Mouse (Mus musculus): Measurements from ENCODE around the gene Hecw2. TPM values are rescaled to one million over a fixed set of nuclear protein-coding genes. Genes with fewer than 3 reads are reported as not detected.

Gene Hecw2
- polyA plus RNA-seq (2015; fragmentation: Nextera tagmentation; extraction: Ambion mirVana): 1.7 and 2.8 TPM in 2 replicates

- Histone ChIP-seq H3K27me3 (ENCODE audit: control insufficient read depth, insufficient read depth, low read length) (no peaks in the 10 kb centered on the region), H3K4me2 (ENCODE audit: low read depth, low read length) (peak within 1 kb of the TSS; percentile 88), H3K9me3 (replicated peaks; ENCODE audit: control insufficient read depth, low read length) (no peaks in the 10 kb centered on the region), H3K4me3 (replicated peaks; ENCODE audit: low read length) (peak within 1 kb of the TSS; percentile 80), H3K4me1 (ENCODE audit: control insufficient read depth, insufficient read depth, low read length) (no peaks in the 10 kb centered on the region), H3K27ac (ENCODE audit: low read length) (peak within 1 kb of the TSS; percentile 47; the same call in 1 of the 2 replicates), H3K9ac (ENCODE audit: low read length) (peak within 1 kb of the TSS; percentile 82), H3K36me3 (ENCODE audit: control insufficient read depth, insufficient read depth, low read length) (no peaks in the 10 kb centered on the region)
- ATAC-seq (ENCODE audit: insufficient read depth, low FRiP score): peak; percentile 82
- WGBS: under 1% methylated on average over 38 of the region's 38 CpGs
These were observed at the start of gene Hecw2 for GRCm38 (mm10) chr1:54194954-54195305. Gene Hecw2, minus strand, starts transcription at chr1:54195168.

GRCm38 (mm10) chr1:54242722-54243121, 47.8 kb upstream of the Hecw2 start:
- 94% methylated on average over 4 of the region's 4 CpGs for WGBS

GRCm38 (mm10) chr1:54220273-54220672, 25.3 kb upstream of the Hecw2 start:
- Histone ChIP-seq H3K4me2 (ENCODE audit: low read depth, low read length) (no peak overlapping the region), H3K9ac (ENCODE audit: low read length) (no peak overlapping the region), H3K4me3 (replicated peaks; ENCODE audit: low read length) (no peak overlapping the region), H3K4me1 (ENCODE audit: control insufficient read depth, insufficient read depth, low read length) (no peaks in the 10 kb centered on the region), H3K9me3 (replicated peaks; ENCODE audit: control insufficient read depth, low read length) (no peaks in the 10 kb centered on the region), H3K27ac (ENCODE audit: low read length) (no peak overlapping the region), H3K36me3 (ENCODE audit: control insufficient read depth, insufficient read depth, low read length) (no peaks in the 10 kb centered on the region), H3K27me3 (ENCODE audit: control insufficient read depth, insufficient read depth, low read length) (no peaks in the 10 kb centered on the region)
- no peak for ATAC-seq (ENCODE audit: insufficient read depth, low FRiP score)
- 97% methylated on average over 3 of the region's 3 CpGs for WGBS

More at GRCm38 (mm10) chr1:54242722-54243121, 47.8 kb upstream of the Hecw2 start:
- H3K4me2 ChIP-seq (ENCODE audit: low read depth, low read length): no peak overlapping the region
- no peaks in the 10 kb centered on the region for H3K9me3 ChIP-seq (replicated peaks; ENCODE audit: control insufficient read depth, low read length)
- H3K36me3 ChIP-seq (ENCODE audit: control insufficient read depth, insufficient read depth, low read length): no peaks in the 10 kb centered on the region
- no peak overlapping the region for H3K9ac ChIP-seq (ENCODE audit: low read length)
- no peaks in the 10 kb centered on the region for H3K4me1 ChIP-seq (ENCODE audit: control insufficient read depth, insufficient read depth, low read length)
- no peaks in the 10 kb centered on the region for H3K27me3 ChIP-seq (ENCODE audit: control insufficient read depth, insufficient read depth, low read length)
- H3K27ac ChIP-seq (ENCODE audit: low read length): no peak overlapping the region
- no peak for ATAC-seq (ENCODE audit: insufficient read depth, low FRiP score)
- H3K4me3 ChIP-seq (replicated peaks; ENCODE audit: low read length): no peak overlapping the region

DNA sequence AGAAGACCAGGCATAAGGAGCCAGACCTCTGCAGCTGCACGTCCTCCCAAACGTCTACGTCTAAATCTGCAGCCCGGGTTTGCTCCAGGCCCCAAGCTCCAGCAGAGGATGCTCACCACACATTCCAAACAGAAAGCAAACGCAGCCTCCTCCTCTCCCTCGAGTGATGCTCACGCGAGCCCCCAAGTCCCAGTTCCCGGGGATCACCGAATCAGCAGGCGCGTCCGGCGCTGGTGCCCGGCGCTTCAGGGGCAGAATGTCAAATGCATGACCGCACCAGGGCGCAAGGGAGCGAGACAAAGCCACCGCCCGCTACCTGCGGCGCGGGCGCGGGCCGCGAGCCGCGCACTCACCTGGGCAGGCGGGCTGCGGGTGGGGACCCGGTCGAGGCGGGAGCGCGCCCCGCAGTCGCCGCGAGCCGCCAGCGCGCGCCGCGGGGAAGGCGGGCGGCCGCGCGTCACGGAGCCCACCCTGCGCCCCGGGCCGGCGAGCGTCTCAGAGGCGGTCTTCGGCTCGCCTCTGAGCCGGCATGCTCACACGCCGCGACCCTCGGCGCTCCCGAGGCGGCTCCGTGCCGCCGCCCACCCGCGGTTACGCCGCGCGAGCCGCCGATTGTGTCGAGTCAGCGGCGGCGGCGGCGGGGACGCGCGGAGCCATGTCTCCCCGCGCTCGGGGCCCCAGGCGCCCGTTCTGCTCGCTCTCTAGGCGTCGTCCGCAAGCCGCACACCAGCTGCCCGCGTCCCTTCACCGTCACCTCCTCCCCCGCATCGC, 600 bp downstream of the Hecw2 start:
- no peaks in the 10 kb centered on the region for H3K4me1 ChIP-seq (ENCODE audit: control insufficient read depth, insufficient read depth, low read length)
- peak; percentile 78; the same call in 1 of the 2 replicates for ATAC-seq (ENCODE audit: insufficient read depth, low FRiP score)

GRCm38 (mm10) chr1:54193191-54193770, 1.7 kb downstream of the Hecw2 start:
- Histone ChIP-seq H3K4me1 (ENCODE audit: control insufficient read depth, insufficient read depth, low read length) (no peaks in the 10 kb centered on the region), H3K36me3 (ENCODE audit: control insufficient read depth, insufficient read depth, low read length) (no peaks in the 10 kb centered on the region), H3K4me3 (replicated peaks; ENCODE audit: low read length) (no peak overlapping the region), H3K9ac (ENCODE audit: low read length) (no peak overlapping the region), H3K27me3 (ENCODE audit: control insufficient read depth, insufficient read depth, low read length) (no peaks in the 10 kb centered on the region), H3K4me2 (ENCODE audit: low read depth, low read length) (no peak overlapping the region), H3K27ac (ENCODE audit: low read length) (no peak overlapping the region), H3K9me3 (replicated peaks; ENCODE audit: control insufficient read depth, low read length) (no peaks in the 10 kb centered on the region)
- 42% methylated on average over 7 of the region's 7 CpGs for WGBS
- ATAC-seq (ENCODE audit: insufficient read depth, low FRiP score): no peak

More for the DNA sequence above, 600 bp downstream of the Hecw2 start:
- peak overlapping the region; percentile 47; the same call in 1 of the 2 replicates for H3K27ac ChIP-seq (ENCODE audit: low read length)
- no peaks in the 10 kb centered on the region for H3K27me3 ChIP-seq (ENCODE audit: control insufficient read depth, insufficient read depth, low read length)
- H3K4me3 ChIP-seq (replicated peaks; ENCODE audit: low read length): peak overlapping the region; percentile 80
- H3K36me3 ChIP-seq (ENCODE audit: control insufficient read depth, insufficient read depth, low read length): no peaks in the 10 kb centered on the region
- H3K9ac ChIP-seq (ENCODE audit: low read length): peak overlapping the region; percentile 82
- H3K4me2 ChIP-seq (ENCODE audit: low read depth, low read length): peak overlapping the region; percentile 88
- under 1% methylated on average over 74 of the region's 104 CpGs for WGBS
- no peaks in the 10 kb centered on the region for H3K9me3 ChIP-seq (replicated peaks; ENCODE audit: control insufficient read depth, low read length)

DNA sequence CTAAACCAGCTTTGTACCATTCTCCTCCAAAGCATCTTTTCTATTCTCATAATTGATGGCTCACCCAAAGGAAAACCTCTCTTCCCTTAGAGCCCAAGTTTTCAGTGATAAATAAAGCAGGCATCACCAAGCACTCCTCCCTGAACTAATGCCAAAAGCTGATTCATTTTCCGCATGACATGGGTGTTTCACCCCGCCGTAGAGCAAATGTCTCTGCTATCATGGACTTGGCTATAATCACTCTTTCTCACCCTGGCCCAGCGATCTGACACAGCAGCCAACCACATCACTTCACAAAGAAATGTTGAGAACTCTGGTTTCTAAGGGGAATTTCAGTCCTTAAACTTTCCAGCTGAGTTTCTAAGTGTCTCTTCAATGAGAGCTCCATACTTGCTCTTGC, 7.4 kb downstream of the Hecw2 start:
- Histone ChIP-seq H3K9me3 (replicated peaks; ENCODE audit: control insufficient read depth, low read length) (no peaks in the 10 kb centered on the region), H3K4me2 (ENCODE audit: low read depth, low read length) (no peak overlapping the region), H3K9ac (ENCODE audit: low read length) (no peak overlapping the region), H3K4me3 (replicated peaks; ENCODE audit: low read length) (no peak overlapping the region), H3K36me3 (ENCODE audit: control insufficient read depth, insufficient read depth, low read length) (no peaks in the 10 kb centered on the region), H3K4me1 (ENCODE audit: control insufficient read depth, insufficient read depth, low read length) (0 out of 2 replicates have a peak, but pooled peaks cover 2% of the 10 kb centered on the region), H3K27ac (ENCODE audit: low read length) (no peak overlapping the region), H3K27me3 (ENCODE audit: control insufficient read depth, insufficient read depth, low read length) (no peaks in the 10 kb centered on the region)
- WGBS: 57% methylated on average over 4 of the region's 4 CpGs
- ATAC-seq (ENCODE audit: insufficient read depth, low FRiP score): no peak

DNA sequence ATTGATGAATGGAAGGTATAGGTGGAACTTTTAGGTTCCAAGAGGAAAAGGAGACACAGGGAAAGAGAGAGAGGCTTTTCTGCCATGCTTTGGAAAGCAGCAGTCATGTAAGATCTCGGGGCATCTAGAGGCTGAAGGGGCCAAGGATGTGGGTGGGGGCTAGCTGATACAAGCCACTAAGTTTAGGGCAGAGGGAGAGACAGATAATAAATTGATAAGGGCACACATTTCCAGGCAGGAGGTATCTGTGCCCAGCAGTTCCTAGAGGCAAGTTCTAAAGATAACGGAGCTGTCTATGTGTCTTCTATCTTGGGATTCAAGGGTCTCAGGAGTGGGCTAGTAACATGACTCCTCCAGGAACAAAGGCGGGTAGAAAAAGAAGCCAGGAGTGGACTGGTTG, 8.6 kb downstream of the Hecw2 start:
- H3K9me3 ChIP-seq (replicated peaks; ENCODE audit: control insufficient read depth, low read length): no peaks in the 10 kb centered on the region
- H3K4me1 ChIP-seq (ENCODE audit: control insufficient read depth, insufficient read depth, low read length): 0 out of 2 replicates have a peak, but pooled peaks cover 2% of the 10 kb centered on the region
- WGBS: 57% methylated on average over 3 of the region's 3 CpGs
- H3K4me3 ChIP-seq (replicated peaks; ENCODE audit: low read length): no peak overlapping the region
- no peak overlapping the region for H3K9ac ChIP-seq (ENCODE audit: low read length)
- no peak for ATAC-seq (ENCODE audit: insufficient read depth, low FRiP score)
- H3K27me3 ChIP-seq (ENCODE audit: control insufficient read depth, insufficient read depth, low read length): no peaks in the 10 kb centered on the region
- H3K27ac ChIP-seq (ENCODE audit: low read length): no peak overlapping the region
- no peak overlapping the region for H3K4me2 ChIP-seq (ENCODE audit: low read depth, low read length)
- no peaks in the 10 kb centered on the region for H3K36me3 ChIP-seq (ENCODE audit: control insufficient read depth, insufficient read depth, low read length)

DNA sequence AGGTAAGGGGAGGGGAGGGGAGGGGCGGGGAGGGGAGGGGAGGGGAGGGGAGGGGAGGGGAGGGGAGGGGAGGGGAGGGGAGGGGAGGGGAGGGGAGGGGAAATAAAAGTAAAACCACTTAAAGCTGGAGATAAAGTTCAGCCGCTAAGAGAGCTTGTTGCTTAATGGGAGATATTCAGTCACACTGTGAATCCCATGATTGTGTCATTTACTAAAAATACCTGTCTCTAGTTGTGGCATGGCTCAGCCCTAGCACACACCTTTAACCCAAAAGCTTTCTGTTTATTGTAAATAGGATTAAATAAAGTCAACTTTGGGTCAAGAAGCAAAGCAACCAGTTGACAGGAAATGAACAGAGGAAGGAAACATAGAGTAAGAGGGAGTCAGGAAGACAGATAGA, 14.3 kb downstream of the Hecw2 start:
- 48% methylated on average over 1 of the region's 2 CpGs for WGBS

DNA sequence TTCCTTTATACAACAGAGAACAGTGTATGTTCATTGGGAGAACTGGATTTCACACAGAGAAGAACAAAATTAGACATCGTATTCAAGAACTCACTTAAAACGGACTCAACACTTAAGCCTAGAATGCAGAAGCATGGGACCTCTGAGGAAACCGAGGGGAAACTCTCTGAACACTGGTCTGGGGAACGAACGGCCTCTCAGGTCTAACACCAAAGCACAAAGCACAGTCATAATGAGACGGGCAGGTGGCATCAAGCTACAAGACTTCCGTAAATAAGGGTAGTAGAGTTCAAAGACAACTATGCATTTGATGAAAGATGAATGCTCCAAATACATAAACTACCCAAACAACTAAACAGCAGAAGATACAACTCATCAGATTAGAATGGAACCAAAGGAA, 15.8 kb downstream of the Hecw2 start:
- no peaks in the 10 kb centered on the region for H3K27me3 ChIP-seq (ENCODE audit: control insufficient read depth, insufficient read depth, low read length)
- H3K36me3 ChIP-seq (ENCODE audit: control insufficient read depth, insufficient read depth, low read length): no peaks in the 10 kb centered on the region
- no peaks in the 10 kb centered on the region for H3K9me3 ChIP-seq (replicated peaks; ENCODE audit: control insufficient read depth, low read length)
- no peak for ATAC-seq (ENCODE audit: insufficient read depth, low FRiP score)
- H3K27ac ChIP-seq (ENCODE audit: low read length): no peak overlapping the region
- no peak overlapping the region for H3K4me3 ChIP-seq (replicated peaks; ENCODE audit: low read length)
- no peak overlapping the region for H3K9ac ChIP-seq (ENCODE audit: low read length)
- 87% methylated on average over 7 of the region's 7 CpGs for WGBS
- 0 out of 2 replicates have a peak, but pooled peaks cover 2% of the 10 kb centered on the region for H3K4me1 ChIP-seq (ENCODE audit: control insufficient read depth, insufficient read depth, low read length)
- H3K4me2 ChIP-seq (ENCODE audit: low read depth, low read length): no peak overlapping the region

More for the DNA sequence above, 14.3 kb downstream of the Hecw2 start:
- H3K27ac ChIP-seq (ENCODE audit: low read length): no peak overlapping the region
- H3K27me3 ChIP-seq (ENCODE audit: control insufficient read depth, insufficient read depth, low read length): no peaks in the 10 kb centered on the region
- no peaks in the 10 kb centered on the region for H3K9me3 ChIP-seq (replicated peaks; ENCODE audit: control insufficient read depth, low read length)
- H3K4me3 ChIP-seq (replicated peaks; ENCODE audit: low read length): no peak overlapping the region
- 0 out of 2 replicates have a peak, but pooled peaks cover 2% of the 10 kb centered on the region for H3K4me1 ChIP-seq (ENCODE audit: control insufficient read depth, insufficient read depth, low read length)
- H3K4me2 ChIP-seq (ENCODE audit: low read depth, low read length): no peak overlapping the region
- H3K36me3 ChIP-seq (ENCODE audit: control insufficient read depth, insufficient read depth, low read length): no peaks in the 10 kb centered on the region
- no peak overlapping the region for H3K9ac ChIP-seq (ENCODE audit: low read length)
- ATAC-seq (ENCODE audit: insufficient read depth, low FRiP score): no peak
